9 mouse cellular contexts compared by ENCODE assay signal in the genomic region with DNA sequence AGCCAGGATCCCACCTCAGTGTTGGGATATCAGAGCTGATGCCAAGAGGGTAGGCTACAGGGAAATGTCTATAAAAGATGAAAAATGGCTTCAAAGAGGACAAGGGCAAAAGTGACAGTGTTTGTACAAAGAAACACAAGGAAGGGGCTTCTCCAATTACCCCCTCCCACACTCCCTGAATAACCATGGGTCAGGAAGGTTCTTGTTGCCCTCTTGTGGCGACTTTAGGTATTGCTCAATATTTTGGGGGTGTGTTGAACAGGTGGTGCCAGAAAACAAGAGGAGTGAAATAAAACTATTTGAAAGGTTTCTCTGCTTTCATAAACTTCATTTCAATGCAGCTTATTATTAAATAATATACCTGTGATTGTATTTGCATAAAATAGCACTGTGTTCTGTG. TPM values are rescaled to one million over a fixed set of nuclear protein-coding genes. Genes with fewer than 3 reads are reported as not detected.
DNase-seq lines count a peak whose midpoint lies in the region; ATAC-seq and TF ChIP-seq lines count a peak whose summit lies in the region.
"Had no signal": no experiment of that assay in that cellular context is flagged by ENCODE, and none has a peak within 500 bp of the region (broad histone marks: within the 10 kb centered on the region; RNA-seq: fewer than 3 reads in every experiment).

No protein-coding gene starts in this region.

- TF ChIP-seq CTCF in hindbrain, postnatal 0 days (IDR thresholded peaks at IDR 0.05; ENCODE audit: low read depth) = peak; percentile 78

- no peak overlapping the region for H3K9ac ChIP-seq in hindbrain, postnatal 0 days (replicated peaks; ENCODE audit: low read length)
- H3K9ac ChIP-seq: heart, embryonic 15.5 days had no signal

- ATAC-seq in cerebellum, adult (ENCODE audit: insufficient number of reproducible peaks, low FRiP score, low TSS enrichment) = no peak
- ATAC-seq in hindbrain, postnatal 0 days = no peak

- H3K9me3 ChIP-seq in hindbrain, postnatal 0 days (ENCODE audit: low read length) = peaks cover 2% of the 10 kb centered on the region; the same call in 1 of the 2 replicates
- H3K9me3 ChIP-seq: heart, embryonic 15.5 days had no signal

- 9% methylated on average over 1 of the region's 1 CpGs for WGBS in hindbrain, postnatal 0 days

- no peak overlapping the region for H3K27ac ChIP-seq in hindbrain, postnatal 0 days
- H3K27ac ChIP-seq: heart, embryonic 15.5 days had no signal

- no peak overlapping the region for H3K4me3 ChIP-seq in hindbrain, postnatal 0 days (ENCODE audit: low read length)
- H3K4me3 ChIP-seq: heart, embryonic 15.5 days had no signal

- no peaks in the 10 kb centered on the region for H3K27me3 ChIP-seq in hindbrain, postnatal 0 days (ENCODE audit: insufficient read depth, low read length)
- H3K27me3 ChIP-seq: heart, embryonic 15.5 days had no signal

- peak; percentile 30 for DNase-seq in cerebellum, adult 11 months
- peak; percentile 76 for DNase-seq in testis, postnatal 10 days (ENCODE audit: low spot score)
- DNase-seq in testis, postnatal 14 days (ENCODE audit: low spot score) = no peak
- peak; percentile 72 to 81 for DNase-seq in cerebellum, postnatal 14 days
- peak; percentile 55 for DNase-seq in hindbrain, postnatal 0 days (ENCODE audit: low spot score)
- peak; percentile 24 to 52 for DNase-seq in lung, adult 18-20 months
- DNase-seq in spleen, postnatal 10 days (ENCODE audit: low spot score in 2 of 2) = peak; percentile 32 to 65

- H3K4me1 ChIP-seq in hindbrain, postnatal 0 days (ENCODE audit: insufficient read depth, low read length) = no peaks in the 10 kb centered on the region
- H3K4me1 ChIP-seq: heart, embryonic 15.5 days had no signal

- no peak overlapping the region for H3K4me2 ChIP-seq in hindbrain, postnatal 0 days (ENCODE audit: low read depth, low read length)
- H3K4me2 ChIP-seq: heart, embryonic 15.5 days had no signal

- no peaks in the 10 kb centered on the region for H3K36me3 ChIP-seq in hindbrain, postnatal 0 days (ENCODE audit: insufficient read depth, low read length)

RNA-seq across cellular contexts. Expression of a gene that starts 20.1 kb away (rescaled TPM):
- 12.4 and 13.6 TPM in 2 replicates for total RNA-seq in hindbrain, postnatal 0 days (2014; rRNA removed)
- 15.9 and 16.0 TPM in 2 replicates for polyA plus RNA-seq in hindbrain, postnatal 0 days (2015; fragmentation: Nextera tagmentation; extraction: Ambion mirVana)

RNA-seq across cellular contexts. Expression of a gene that starts 35.1 kb away (rescaled TPM):
- 5.5 and 7.1 TPM in 2 replicates for total RNA-seq in hindbrain, postnatal 0 days (2014; rRNA removed)
- 15.0 and 15.8 TPM in 2 replicates for polyA plus RNA-seq in hindbrain, postnatal 0 days (2015; fragmentation: Nextera tagmentation; extraction: Ambion mirVana)
